Mouse (Mus musculus) lung, postnatal 0 days (tissue): ENCODE measurements around the gene Pard3b. TPM values are rescaled to one million over a fixed set of nuclear protein-coding genes. Genes with fewer than 3 reads are reported as not detected.
A peak's percentile ranks its signal among the peaks of the same experiment; 100 is the strongest.

ENCODE experiments used
- ATAC-seq: fragments of 200-750 bp; cut with Nextera tagmentation; 2 replicates; pipeline ENCODE4 v1.8.0; 2017; ENCODE audit warnings: moderate library complexity
- DNase-seq: peaks from one replicate; pipeline ENCODE4 v3.0.0-alpha.2; 2016; ENCODE audit warnings: low spot score
- H3K27ac ChIP-seq: fragments of 300-500 bp; sonication (generic); 2 replicates; pipeline ENCODE4 v1.5.1; 2014; ENCODE audit warnings: antibody characterized with exemption, mild to moderate bottlenecking, low read length, mixed read lengths
- H3K27me3 ChIP-seq: fragments of 300-500 bp; sonication (generic); replicated peaks from 2 replicates; pipeline ENCODE4 v1.6.1; 2014; ENCODE audit warnings: low read length, mixed read lengths; ENCODE audit not compliant: insufficient read depth
- H3K36me3 ChIP-seq: fragments of 300-500 bp; sonication (generic); 2 replicates; pipeline ENCODE4 v1.6.1; 2014; ENCODE audit warnings: low read length, mixed read lengths; ENCODE audit not compliant: insufficient read depth
- H3K4me1 ChIP-seq: fragments of 300-500 bp; sonication (generic); 2 replicates; pipeline ENCODE4 v1.6.1; 2014; ENCODE audit warnings: antibody characterized with exemption, low read depth, low read length, mixed read lengths; ENCODE audit not compliant: insufficient read depth
- H3K4me2 ChIP-seq: fragments of 300-500 bp; sonication (generic); replicated peaks from 2 replicates; pipeline ENCODE4 v1.6.1; 2014; ENCODE audit warnings: low read depth, mild to moderate bottlenecking, low read length, moderate library complexity, mixed read lengths
- H3K4me3 ChIP-seq: fragments of 300-500 bp; sonication (generic); 2 replicates; pipeline ENCODE4 v1.5.1; 2014; ENCODE audit warnings: low read depth, low read length
- H3K9ac ChIP-seq: fragments of 300-500 bp; sonication (generic); replicated peaks from 2 replicates; pipeline ENCODE4 v1.6.1; 2014; ENCODE audit warnings: low read depth, mild to moderate bottlenecking
- H3K9me3 ChIP-seq: fragments of 300-500 bp; sonication (generic); 2 replicates; pipeline ENCODE4 v1.6.1; 2016; ENCODE audit warnings: low read length, mixed read lengths
- CTCF ChIP-seq: IDR thresholded peaks from 2 replicates; pipeline ENCODE4 v1.5.1; 2016; ENCODE audit warnings: antibody characterized with exemption, mild to moderate bottlenecking
- EP300 ChIP-seq: IDR thresholded peaks from 2 replicates; pipeline ENCODE4 v1.6.1; 2016; ENCODE audit warnings: antibody characterized with exemption, mild to moderate bottlenecking, control low read depth
- WGBS: fragments of 180-500 bp; shearing (Covaris S2); extraction: QIAGEN DNeasy Blood & Tissue Kit; methylation state at CpG from one replicate; pipeline ENCODE4 v1.1.7; 2014; 5-methylcytosine and 5-hydroxymethylcytosine counted together
- polyA plus RNA-seq: library from polyadenylated mRNA; unstranded; fragments of >200 nt; fragmentation: Nextera tagmentation; extraction: Ambion mirVana; gene quantifications from 2 replicates; pipeline ENCODE4 v1.2.1, GENCODE M21; 2015

The Pard3b gene
- polyA plus RNA-seq, 1 experiment from 2014 or later = 19.1 TPM

DNA sequence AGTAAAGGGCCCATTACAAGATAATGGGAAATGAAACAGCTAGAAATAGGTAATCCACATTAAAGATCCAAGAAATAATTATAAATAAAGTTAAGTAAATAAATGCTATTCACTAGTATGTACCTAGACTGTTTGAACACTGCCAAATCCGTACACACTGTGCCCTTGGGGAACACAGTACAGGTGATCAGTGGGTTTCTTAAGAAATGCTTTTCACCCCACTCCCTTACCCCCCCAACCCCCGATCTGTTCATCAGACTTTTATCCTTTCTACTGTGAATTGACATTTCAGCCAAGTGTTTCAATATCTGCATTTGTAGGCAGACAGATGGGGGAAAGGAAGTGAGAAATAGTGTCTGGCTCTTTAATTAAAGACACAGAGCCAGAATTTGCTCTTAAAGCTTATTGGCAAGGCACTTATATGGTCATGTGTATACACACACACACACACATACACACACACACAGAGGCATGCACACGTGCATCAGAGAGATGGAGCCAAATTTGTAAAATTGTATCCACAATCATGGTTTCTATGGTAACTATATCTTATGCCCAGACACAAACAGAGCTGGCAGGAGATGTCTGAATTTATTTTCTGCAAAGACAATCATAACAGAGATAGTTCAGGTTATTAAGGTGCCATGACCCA is 938.4 kb downstream of the Pard3b start:
- TF ChIP-seq EP300 = no peak
- no peak for TF ChIP-seq CTCF
- ATAC-seq = no peak
- Histone ChIP-seq H3K4me2 (no peak overlapping the region), H3K27ac (no peak overlapping the region), H3K4me3 (no peak overlapping the region), H3K9me3 (no peaks in the 10 kb centered on the region), H3K36me3 (no peaks in the 10 kb centered on the region), H3K9ac (no peak overlapping the region), H3K27me3 (no peaks in the 10 kb centered on the region), H3K4me1 (no peaks in the 10 kb centered on the region; the same call in 1 of the 2 replicates)
- 59% methylated on average over 3 of the region's 3 CpGs for WGBS
- no peak for DNase-seq

DNA sequence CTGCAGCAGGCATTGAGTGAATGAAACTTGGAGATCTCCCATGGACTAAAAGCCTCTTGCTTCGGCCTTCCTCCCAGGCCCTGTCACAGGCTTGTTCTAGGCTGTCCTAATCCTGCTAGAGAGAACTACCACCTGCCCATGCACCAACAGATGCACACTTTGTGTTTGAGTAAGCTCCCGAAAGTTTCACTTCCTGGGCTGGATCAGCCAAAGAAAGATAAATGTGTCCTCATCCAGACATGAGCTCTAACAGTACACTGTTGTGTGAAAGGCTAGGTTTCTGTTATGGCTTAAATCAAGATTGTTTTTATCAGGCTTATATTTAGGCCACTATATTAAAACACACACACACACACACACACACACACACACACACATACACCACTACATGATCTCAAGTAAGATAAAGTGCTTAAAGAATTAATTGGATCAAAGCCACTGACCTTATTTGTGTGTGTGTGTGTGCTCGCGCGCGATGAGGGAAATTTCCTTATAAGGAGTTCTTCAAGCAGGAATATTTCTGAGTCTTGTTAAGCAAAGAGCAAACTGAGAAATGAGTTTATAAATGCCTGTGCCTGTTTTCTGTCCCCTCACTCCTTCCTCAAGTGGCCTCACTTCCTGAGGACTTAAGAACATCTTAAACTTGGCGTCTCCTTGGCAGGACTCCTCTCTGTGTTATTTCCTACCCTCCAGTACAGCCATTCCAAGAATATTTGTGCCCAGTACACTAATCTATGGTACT is 940.6 kb downstream of the Pard3b start:
- ATAC-seq (peak; percentile 81), DNase-seq (peak; percentile 80)
- Histone ChIP-seq H3K4me2 (no peak overlapping the region), H3K9ac (no peak overlapping the region), H3K27me3 (no peaks in the 10 kb centered on the region), H3K27ac (0 out of 2 replicates have a peak overlapping the region, but pooled peaks have one; percentile 57), H3K4me1 (no peaks in the 10 kb centered on the region; the same call in 1 of the 2 replicates), H3K4me3 (no peak overlapping the region), H3K9me3 (no peaks in the 10 kb centered on the region), H3K36me3 (no peaks in the 10 kb centered on the region)
- WGBS = 10% methylated on average over 7 of the region's 7 CpGs
- TF ChIP-seq CTCF = no peak
- TF ChIP-seq EP300 = peak; percentile 85

DNA sequence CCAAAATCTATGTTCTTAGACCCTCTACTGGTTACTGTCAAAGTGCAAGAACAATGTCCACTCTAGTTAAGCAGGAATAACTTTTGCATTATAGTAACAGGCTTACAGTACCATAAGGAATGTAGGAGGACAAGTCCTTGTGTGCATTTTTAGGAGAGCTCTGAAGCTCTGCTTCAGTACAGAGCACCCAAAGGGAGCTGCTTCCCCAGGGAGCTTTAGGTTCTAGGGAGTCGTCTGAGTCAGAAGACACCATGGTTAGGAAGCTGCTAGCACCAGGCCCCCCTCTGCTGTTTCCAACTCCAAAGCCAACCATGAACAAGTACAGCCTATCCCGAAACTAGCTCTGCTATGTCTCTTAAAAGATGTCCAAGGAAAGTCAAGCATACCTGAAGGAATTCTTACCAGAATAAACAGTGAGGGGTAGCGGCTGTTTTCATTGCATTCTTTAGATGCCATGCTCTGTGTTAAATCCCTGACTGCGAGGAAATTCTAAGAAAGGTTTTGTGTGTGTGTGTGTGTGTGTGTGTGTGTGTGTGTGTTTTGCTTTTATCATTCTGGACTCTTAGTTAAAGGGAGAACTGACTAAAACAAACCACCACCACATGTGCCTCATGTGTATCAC is 941.8 kb downstream of the Pard3b start:
- no peak; the same call in 1 of the 2 replicates for TF ChIP-seq CTCF
- peak; percentile 81 for TF ChIP-seq EP300
- H3K4me1 ChIP-seq = no peaks in the 10 kb centered on the region; the same call in 1 of the 2 replicates
- H3K27me3 ChIP-seq = no peaks in the 10 kb centered on the region
- H3K27ac ChIP-seq = peak overlapping the region; percentile 1; the same call in 1 of the 2 replicates
- H3K4me2 ChIP-seq = no peak overlapping the region
- ATAC-seq (peak; percentile 60), DNase-seq (peak; percentile 54)
- H3K9ac ChIP-seq = no peak overlapping the region
- H3K36me3 ChIP-seq = no peaks in the 10 kb centered on the region
- H3K4me3 ChIP-seq = no peak overlapping the region
- 36% methylated on average over 4 of the region's 4 CpGs for WGBS
- no peaks in the 10 kb centered on the region for H3K9me3 ChIP-seq

DNA sequence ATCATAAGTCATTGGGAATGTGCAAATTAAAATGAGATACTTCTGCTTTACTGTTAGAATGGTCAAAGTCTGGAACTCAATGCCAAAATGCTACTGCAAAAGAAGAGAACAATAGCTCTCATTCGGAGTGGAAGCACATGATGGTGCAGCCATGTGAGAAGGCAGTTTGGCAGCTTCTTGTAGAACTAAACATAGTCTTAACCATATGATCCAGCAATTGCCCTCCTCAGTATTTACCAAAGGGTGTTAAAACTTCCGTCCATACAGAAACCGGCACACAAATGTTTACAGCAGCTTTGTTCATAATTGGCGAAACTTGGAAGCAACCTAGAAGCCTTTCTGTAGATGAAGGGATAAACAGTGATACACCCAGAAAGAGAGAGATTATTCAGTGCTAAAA is 943.9 kb downstream of the Pard3b start:
- Histone ChIP-seq H3K9ac (no peak overlapping the region), H3K9me3 (no peaks in the 10 kb centered on the region), H3K4me1 (no peaks in the 10 kb centered on the region; the same call in 1 of the 2 replicates), H3K27me3 (no peaks in the 10 kb centered on the region), H3K27ac (no peak overlapping the region), H3K36me3 (no peaks in the 10 kb centered on the region), H3K4me3 (no peak overlapping the region), H3K4me2 (no peak overlapping the region)
- no peak for TF ChIP-seq EP300
- TF ChIP-seq CTCF = no peak
- no peak for DNase-seq
- ATAC-seq = no peak
- WGBS = 38% methylated on average over 4 of the region's 4 CpGs

DNA sequence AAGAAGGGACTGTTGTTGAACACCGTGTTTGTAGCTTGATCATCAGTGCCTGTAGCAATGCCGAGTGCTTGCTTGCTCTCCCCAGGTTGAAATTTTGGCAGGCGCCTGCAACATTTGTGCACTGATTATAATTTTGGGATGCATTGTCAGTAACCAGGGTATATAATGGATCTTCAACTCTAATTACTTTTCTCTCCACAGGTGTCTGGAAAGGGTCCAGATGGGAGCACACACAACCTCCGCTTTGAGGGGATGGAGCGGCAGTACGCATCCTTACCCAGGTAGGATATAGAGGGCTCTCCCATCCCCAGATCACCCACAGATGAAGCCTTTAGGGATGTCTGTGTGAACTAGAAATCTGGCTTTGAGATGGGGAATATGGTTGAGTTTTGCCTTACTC is 948.9 kb downstream of the Pard3b start:
- ATAC-seq (no peak), DNase-seq (no peak)
- TF ChIP-seq EP300 = no peak
- no peak for TF ChIP-seq CTCF
- H3K27me3 ChIP-seq = no peaks in the 10 kb centered on the region
- H3K36me3 ChIP-seq = no peaks in the 10 kb centered on the region
- 0 out of 2 replicates have a peak, but pooled peaks cover 3% of the 10 kb centered on the region for H3K4me1 ChIP-seq
- no peak overlapping the region for H3K4me2 ChIP-seq
- H3K9ac ChIP-seq = no peak overlapping the region
- no peaks in the 10 kb centered on the region for H3K9me3 ChIP-seq
- H3K4me3 ChIP-seq = no peak overlapping the region
- WGBS = 93% methylated on average over 6 of the region's 6 CpGs
- no peak overlapping the region for H3K27ac ChIP-seq

DNA sequence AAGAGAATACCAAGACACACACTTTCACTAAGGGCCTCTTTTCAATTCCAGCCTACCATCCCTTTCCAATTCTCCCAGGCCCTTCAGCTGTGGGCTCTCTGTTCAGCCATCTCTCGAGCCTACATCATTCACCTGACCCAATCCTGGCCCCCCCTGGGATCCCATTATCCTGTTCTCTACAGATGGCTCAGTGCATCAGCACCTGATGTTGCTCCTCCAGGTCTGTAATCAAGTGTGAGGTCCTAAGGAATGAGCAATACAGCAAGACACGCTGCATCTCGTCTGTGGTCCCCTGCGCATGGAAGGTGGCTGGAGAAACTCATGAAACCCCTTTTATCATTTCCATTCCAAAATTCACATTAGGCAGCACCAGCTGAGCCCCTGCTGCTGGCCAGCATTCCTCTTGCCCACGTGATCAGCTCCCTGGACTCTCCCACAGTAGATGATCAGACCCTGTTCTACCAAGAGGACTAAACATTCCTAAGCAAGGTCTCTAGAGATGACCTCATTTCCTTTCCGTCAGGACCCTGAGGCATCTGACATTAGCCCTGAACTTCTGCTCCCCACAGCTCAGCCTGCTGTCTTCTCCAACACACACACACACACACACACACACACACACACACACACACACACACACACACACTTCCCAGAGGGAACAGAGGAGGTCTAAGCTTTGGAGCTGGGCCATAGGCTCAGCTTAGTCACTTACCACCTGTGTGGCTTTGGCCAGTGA is 952.8 kb downstream of the Pard3b start:
- H3K4me3 ChIP-seq = no peak overlapping the region
- H3K27ac ChIP-seq = no peak overlapping the region
- no peaks in the 10 kb centered on the region for H3K9me3 ChIP-seq
- no peak overlapping the region for H3K9ac ChIP-seq
- H3K36me3 ChIP-seq = no peaks in the 10 kb centered on the region
- ATAC-seq (peak; percentile 57), DNase-seq (no peak)
- H3K4me2 ChIP-seq = no peak overlapping the region
- H3K4me1 ChIP-seq = 0 out of 2 replicates have a peak, but pooled peaks cover 3% of the 10 kb centered on the region
- no peaks in the 10 kb centered on the region for H3K27me3 ChIP-seq
- WGBS = 61% methylated on average over 6 of the region's 6 CpGs
- no peak for TF ChIP-seq CTCF
- no peak for TF ChIP-seq EP300
